Mouse (Mus musculus) liver, adult 2 months (tissue): ENCODE measurements around the gene Osbp2.

Experiments used
- CTCF ChIP-seq: fragments of 200-500 bp; IDR thresholded peaks from 2 replicates; pipeline ENCODE4 v1.5.1; 2011; ENCODE audit warnings: low read depth, low read length, control low read depth
- POLR2A ChIP-seq: fragments of 200-500 bp; IDR thresholded peaks from 2 replicates; pipeline ENCODE4 v1.6.1; 2011; ENCODE audit warnings: low read length, control low read depth; ENCODE audit not compliant: insufficient read depth; ENCODE audit errors: extremely low read depth

GRCm38 (mm10) chr11:3863454-3864112, at the start of gene Osbp2:
- TF ChIP-seq CTCF (peak; percentile 50), POLR2A (no peak)
